Mouse (Mus musculus) hindbrain, postnatal 0 days (tissue): ENCODE measurements at regions not wholly inside any gene's neighbourhood (a gene's known extent, or its start where the extent isn't known, plus 50 kb on each side); places are given as distances from the start of the nearest gene placed in this dataset.

ENCODE experiments used
- ATAC-seq: fragments of 200-750 bp; cut with Nextera tagmentation; 2 replicates; pipeline ENCODE4 v1.8.0; 2017; ENCODE audit warnings: mild to moderate bottlenecking, moderate TSS enrichment, moderate library complexity
- DNase-seq: peaks from one replicate; pipeline ENCODE4 v3.0.0-alpha.2; 2015; ENCODE audit warnings: low spot score
- H3K27ac ChIP-seq: fragments of 300-500 bp; sonication (generic); 2 replicates; pipeline ENCODE4 v1.5.1; 2014; ENCODE audit warnings: mild to moderate bottlenecking
- H3K27me3 ChIP-seq: fragments of 300-500 bp; sonication (generic); 2 replicates; pipeline ENCODE4 v1.6.1; 2014; ENCODE audit warnings: low read length, mixed read lengths; ENCODE audit not compliant: insufficient read depth
- H3K36me3 ChIP-seq: fragments of 300-500 bp; sonication (generic); 2 replicates; pipeline ENCODE4 v1.6.1; 2014; ENCODE audit warnings: low read length, mixed read lengths; ENCODE audit not compliant: insufficient read depth
- H3K4me1 ChIP-seq: fragments of 300-500 bp; sonication (generic); 2 replicates; pipeline ENCODE4 v1.6.1; 2014; ENCODE audit warnings: antibody characterized with exemption, low read length, mixed read lengths; ENCODE audit not compliant: insufficient read depth
- H3K4me2 ChIP-seq: fragments of 300-500 bp; sonication (generic); 2 replicates; pipeline ENCODE4 v1.6.1; 2014; ENCODE audit warnings: low read depth, mild to moderate bottlenecking, low read length, moderate library complexity, mixed read lengths
- H3K4me3 ChIP-seq: fragments of 300-500 bp; sonication (generic); 2 replicates; pipeline ENCODE4 v1.5.1; 2014; ENCODE audit warnings: low read length
- H3K9ac ChIP-seq: fragments of 300-500 bp; sonication (generic); replicated peaks from 2 replicates; pipeline ENCODE4 v1.6.1; 2014; ENCODE audit warnings: mild to moderate bottlenecking, low read length, moderate library complexity, mixed read lengths
- H3K9me3 ChIP-seq: fragments of 300-500 bp; sonication (generic); 2 replicates; pipeline ENCODE4 v1.6.1; 2016; ENCODE audit warnings: low read length, mixed read lengths
- CTCF ChIP-seq: IDR thresholded peaks from 2 replicates; pipeline ENCODE4 v1.5.1; 2016; ENCODE audit warnings: antibody characterized with exemption, control low read depth, low read depth
- WGBS: fragments of 180-500 bp; shearing (Covaris S2); extraction: QIAGEN DNeasy Blood & Tissue Kit; methylation state at CpG from one replicate; pipeline ENCODE4 v1.1.7; 2014; 5-methylcytosine and 5-hydroxymethylcytosine counted together

GRCm38 (mm10) chr6:51182771-51183284 lies 249.6 kb upstream of the Nfe2l3 start:
- no peak for ATAC-seq
- no peak for DNase-seq
- 8% methylated on average over 5 of the region's 5 CpGs for WGBS

GRCm38 (mm10) chr6:51183576-51184420 lies 248.7 kb upstream of the Nfe2l3 start:
- no peak overlapping the region for H3K9ac ChIP-seq
- no peak overlapping the region for H3K4me2 ChIP-seq
- H3K4me3 ChIP-seq = no peak overlapping the region
- peaks cover 90% of the 10 kb centered on the region for H3K27me3 ChIP-seq
- H3K9me3 ChIP-seq = no peaks in the 10 kb centered on the region
- H3K36me3 ChIP-seq = no peaks in the 10 kb centered on the region
- no peak overlapping the region for H3K27ac ChIP-seq
- no peak for TF ChIP-seq CTCF
- ATAC-seq (no peak), DNase-seq (no peak)
- no peaks in the 10 kb centered on the region for H3K4me1 ChIP-seq
- 2% methylated on average over 21 of the region's 21 CpGs for WGBS

More at GRCm38 (mm10) chr6:51182771-51183284, 249.6 kb upstream of the Nfe2l3 start:
- no peak for TF ChIP-seq CTCF
- Histone ChIP-seq H3K9ac (no peak overlapping the region), H3K4me3 (no peak overlapping the region), H3K9me3 (no peaks in the 10 kb centered on the region), H3K4me1 (no peaks in the 10 kb centered on the region), H3K27ac (no peak overlapping the region), H3K4me2 (no peak overlapping the region), H3K36me3 (no peaks in the 10 kb centered on the region), H3K27me3 (peaks cover 93% of the 10 kb centered on the region)

- Histone ChIP-seq H3K27ac (no peak overlapping the region), H3K4me2 (no peak overlapping the region), H3K9ac (no peak overlapping the region), H3K4me1 (no peaks in the 10 kb centered on the region), H3K4me3 (no peak overlapping the region), H3K36me3 (no peaks in the 10 kb centered on the region), H3K9me3 (no peaks in the 10 kb centered on the region), H3K27me3 (peaks cover 91% of the 10 kb centered on the region)
- no peak for ATAC-seq
- WGBS = 4% methylated on average over 3 of the region's 3 CpGs
- no peak for TF ChIP-seq CTCF
- DNase-seq = no peak
Measured at GRCm38 (mm10) chr6:51184500-51184899, 248.0 kb upstream of the Nfe2l3 start.

GRCm38 (mm10) chr6:51185201-51185600 lies 247.3 kb upstream of the Nfe2l3 start:
- Histone ChIP-seq H3K9me3 (no peaks in the 10 kb centered on the region), H3K4me3 (no peak overlapping the region), H3K9ac (no peak overlapping the region), H3K36me3 (no peaks in the 10 kb centered on the region), H3K27ac (no peak overlapping the region), H3K4me2 (no peak overlapping the region), H3K4me1 (no peaks in the 10 kb centered on the region), H3K27me3 (peaks cover 84% of the 10 kb centered on the region)
- no peak for TF ChIP-seq CTCF
- 30% methylated on average over 6 of the region's 6 CpGs for WGBS
- DNase-seq = no peak
- ATAC-seq = no peak

GRCm38 (mm10) chr6:51189173-51189572 lies 243.3 kb upstream of the Nfe2l3 start:
- TF ChIP-seq CTCF = no peak
- WGBS = 72% methylated on average over 3 of the region's 3 CpGs
- no peak for ATAC-seq
- H3K36me3 ChIP-seq = no peaks in the 10 kb centered on the region
- DNase-seq = no peak
- no peak overlapping the region for H3K4me2 ChIP-seq
- H3K27me3 ChIP-seq = peaks cover 67% of the 10 kb centered on the region
- H3K4me1 ChIP-seq = no peaks in the 10 kb centered on the region
- no peak overlapping the region for H3K27ac ChIP-seq
- H3K4me3 ChIP-seq = no peak overlapping the region
- no peaks in the 10 kb centered on the region for H3K9me3 ChIP-seq
- no peak overlapping the region for H3K9ac ChIP-seq

GRCm38 (mm10) chr6:51192826-51193225 lies 239.6 kb upstream of the Nfe2l3 start:
- 31% methylated on average over 8 of the region's 8 CpGs for WGBS
- Histone ChIP-seq H3K4me3 (no peak overlapping the region), H3K4me1 (no peaks in the 10 kb centered on the region), H3K36me3 (no peaks in the 10 kb centered on the region), H3K4me2 (no peak overlapping the region), H3K9ac (no peak overlapping the region), H3K27me3 (peaks cover 31% of the 10 kb centered on the region), H3K27ac (no peak overlapping the region), H3K9me3 (no peaks in the 10 kb centered on the region)
- TF ChIP-seq CTCF = no peak
- ATAC-seq (no peak), DNase-seq (no peak)

- ATAC-seq = no peak
- no peak for DNase-seq
- H3K27ac ChIP-seq = no peak overlapping the region
- no peak for TF ChIP-seq CTCF
- 14% methylated on average over 12 of the region's 12 CpGs for WGBS
- no peak overlapping the region for H3K9ac ChIP-seq
- no peaks in the 10 kb centered on the region for H3K36me3 ChIP-seq
- no peak overlapping the region for H3K4me3 ChIP-seq
- no peak overlapping the region for H3K4me2 ChIP-seq
- no peaks in the 10 kb centered on the region for H3K9me3 ChIP-seq
- peaks cover 26% of the 10 kb centered on the region; the same call in 1 of the 2 replicates for H3K27me3 ChIP-seq
- no peaks in the 10 kb centered on the region for H3K4me1 ChIP-seq
Measured at GRCm38 (mm10) chr6:51193356-51193755, 239.1 kb upstream of the Nfe2l3 start.
